Mouse (Mus musculus): Measurements from ENCODE around the gene Capns1. TPM values are rescaled to one million over a fixed set of nuclear protein-coding genes. Genes with fewer than 3 reads are reported as not detected.

Gene Capns1
- polyA plus RNA-seq, 1 experiment = 465 TPM

DNA sequence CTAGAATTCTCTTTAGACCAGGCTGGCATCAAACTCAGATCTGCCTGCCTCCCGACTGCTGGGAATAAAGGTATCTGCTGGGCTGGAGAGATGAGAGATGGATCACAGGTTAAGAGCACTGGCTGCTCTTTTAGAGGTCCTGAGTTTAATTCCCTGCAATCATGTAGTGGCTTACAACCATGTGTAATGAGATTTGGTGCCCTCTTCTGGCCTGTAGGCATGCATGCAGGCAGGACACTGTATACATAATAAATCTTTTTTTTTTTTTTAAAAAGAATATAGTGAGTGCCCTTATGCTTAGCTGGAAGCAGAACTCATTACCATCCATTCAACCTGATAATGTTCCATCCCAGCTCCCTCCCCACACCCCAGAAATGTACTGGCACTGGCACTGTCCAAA, 44.6 kb downstream of the Capns1 start:
- Histone ChIP-seq H3K27ac (ENCODE audit: insufficient read depth, low read length) (no peak overlapping the region), H3K4me3 (ENCODE audit: insufficient read depth, low read length) (no peak overlapping the region), H3K4me1 (ENCODE audit: control insufficient read depth, insufficient read depth, low read length) (no peaks in the 10 kb centered on the region)
- TF ChIP-seq CTCF (IDR thresholded peaks at IDR 0.05; ENCODE audit: borderline replicate concordance, insufficient read depth, low read length) (no peak), POLR2A (IDR thresholded peaks at IDR 0.05; ENCODE audit: low read depth, low read length) (no peak)

DNA sequence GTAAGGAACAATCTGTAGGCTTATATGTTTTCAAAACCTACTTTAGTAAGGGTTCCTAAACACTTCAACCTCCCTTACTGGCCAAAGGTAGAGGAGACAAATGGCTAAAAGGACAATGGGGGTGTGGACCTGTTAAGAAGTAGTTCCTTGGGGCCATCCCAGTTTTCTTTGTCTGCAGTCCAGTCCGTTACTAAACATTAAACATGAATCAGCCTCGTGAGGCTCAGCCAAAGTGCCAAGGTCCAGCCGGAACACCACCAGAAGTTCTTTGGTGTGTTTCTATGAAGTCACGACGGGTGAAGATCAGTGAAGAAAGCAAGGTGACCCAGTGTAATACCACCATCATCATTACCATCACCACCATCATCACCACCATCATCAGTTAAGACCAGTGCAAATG, 51.6 kb downstream of the Capns1 start:
- Histone ChIP-seq H3K27ac (ENCODE audit: insufficient read depth, low read length) (no peak overlapping the region), H3K4me3 (ENCODE audit: insufficient read depth, low read length) (no peak overlapping the region), H3K4me1 (ENCODE audit: control insufficient read depth, insufficient read depth, low read length) (no peaks in the 10 kb centered on the region)
- TF ChIP-seq POLR2A (IDR thresholded peaks at IDR 0.05; ENCODE audit: low read depth, low read length) (no peak), CTCF (IDR thresholded peaks at IDR 0.05; ENCODE audit: borderline replicate concordance, insufficient read depth, low read length) (no peak)

DNA sequence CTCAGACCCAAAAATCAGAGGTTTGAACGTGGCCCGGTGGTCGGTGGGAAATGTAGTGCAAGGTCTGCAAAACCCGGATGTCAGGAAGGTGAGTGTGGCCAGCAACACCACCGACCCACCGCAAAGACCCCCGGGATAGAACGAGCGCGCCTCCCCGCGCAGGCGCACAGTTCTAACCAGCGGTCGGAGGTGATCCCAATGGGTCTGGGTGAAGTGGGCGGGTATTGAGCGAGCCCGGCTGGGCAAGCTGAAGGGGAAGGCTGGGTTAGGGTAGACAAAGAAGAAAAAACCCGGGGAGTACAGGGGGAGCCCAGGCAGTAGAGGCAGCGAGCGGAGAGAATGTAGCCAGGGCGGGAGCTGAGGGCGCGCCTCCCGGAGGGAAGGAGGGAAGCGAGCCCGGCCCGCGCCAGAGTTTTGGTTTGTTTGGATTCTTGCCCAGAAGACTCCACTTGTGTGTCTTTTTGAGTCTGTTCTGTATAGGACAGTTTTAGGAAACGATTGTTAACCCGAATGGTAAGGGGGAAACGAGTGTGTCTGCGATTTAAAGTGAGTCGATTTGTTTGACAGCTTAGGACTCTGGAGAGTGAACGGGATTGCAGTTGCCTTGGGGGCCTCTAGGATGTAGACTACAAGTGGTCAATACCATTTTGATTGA, 54.9 kb downstream of the Capns1 start:
- TF ChIP-seq POLR2A (IDR thresholded peaks at IDR 0.05; ENCODE audit: low read depth, low read length) (no peak), CTCF (IDR thresholded peaks at IDR 0.05; ENCODE audit: borderline replicate concordance, insufficient read depth, low read length) (no peak)
- Histone ChIP-seq H3K4me3 (ENCODE audit: insufficient read depth, low read length) (peak overlapping the region; percentile 8), H3K27ac (ENCODE audit: insufficient read depth, low read length) (no peak overlapping the region), H3K4me1 (ENCODE audit: control insufficient read depth, insufficient read depth, low read length) (no peaks in the 10 kb centered on the region)

DNA sequence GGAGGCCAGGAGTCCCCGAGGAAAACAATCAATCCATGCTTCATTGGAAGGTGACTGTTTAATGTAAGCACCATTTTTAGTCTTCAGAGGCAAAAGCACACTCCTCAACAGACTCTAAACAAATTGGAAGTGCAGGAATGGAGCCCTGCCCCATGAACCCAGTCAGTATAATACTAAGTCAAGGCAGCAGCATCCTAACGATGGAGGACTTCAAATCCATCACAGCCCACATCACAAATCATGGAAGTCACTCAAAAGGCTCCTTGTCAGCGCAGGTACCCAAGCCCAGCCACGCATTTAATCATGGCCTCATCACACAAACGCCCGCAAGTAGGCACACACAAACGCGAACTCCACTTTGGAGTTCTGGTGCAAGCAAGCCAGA, 55.4 kb downstream of the Capns1 start:
- H3K27ac ChIP-seq (ENCODE audit: insufficient read depth, low read length) = no peak overlapping the region
- TF ChIP-seq POLR2A (IDR thresholded peaks at IDR 0.05; ENCODE audit: low read depth, low read length) (no peak), CTCF (IDR thresholded peaks at IDR 0.05; ENCODE audit: borderline replicate concordance, insufficient read depth, low read length) (no peak)
- H3K4me3 ChIP-seq (ENCODE audit: insufficient read depth, low read length) = peak overlapping the region; percentile 8; the same call in 1 of the 2 replicates
- no peaks in the 10 kb centered on the region for H3K4me1 ChIP-seq (ENCODE audit: control insufficient read depth, insufficient read depth, low read length)

Other genes with a start within 250 kb of the Capns1 start
- 8.0 and 11.9 TPM in 2 replicates for gene Zfp74, start 244.7 kb downstream of the Capns1 start, polyA plus RNA-seq (2011; ENCODE audit: insufficient read length, low read depth, missing spikeins)
- gene Zfp568, start 214.9 kb downstream of the Capns1 start, polyA plus RNA-seq (2011; ENCODE audit: insufficient read length, low read depth, missing spikeins) = 17.4 and 21.7 TPM in 2 replicates
- 3.1 and 3.6 TPM in 2 replicates for gene Zfp14, start 147.4 kb downstream of the Capns1 start, polyA plus RNA-seq (2011; ENCODE audit: insufficient read length, low read depth, missing spikeins)
- gene Zfp82, start 125.9 kb downstream of the Capns1 start, polyA plus RNA-seq (2011; ENCODE audit: insufficient read length, low read depth, missing spikeins) = 1.8 and 2.8 TPM in 2 replicates
- 2.3 and 2.7 TPM in 2 replicates for gene Gm26920, start 108.4 kb downstream of the Capns1 start, polyA plus RNA-seq (2011; ENCODE audit: insufficient read length, low read depth, missing spikeins)
- 2.7 and 4.8 TPM in 2 replicates for gene Zfp566, start 108.3 kb downstream of the Capns1 start, polyA plus RNA-seq (2011; ENCODE audit: insufficient read length, low read depth, missing spikeins)
- 95.0 and 119 TPM in 2 replicates for gene Zfp260, start 104.0 kb downstream of the Capns1 start, polyA plus RNA-seq (2011; ENCODE audit: insufficient read length, low read depth, missing spikeins)
- 8.4 and 9.4 TPM in 2 replicates for gene Zfp382, start 76.9 kb downstream of the Capns1 start, polyA plus RNA-seq (2011; ENCODE audit: insufficient read length, low read depth, missing spikeins)
- gene Zfp146, start 29.1 kb downstream of the Capns1 start, polyA plus RNA-seq (2011; ENCODE audit: insufficient read length, low read depth, missing spikeins) = 62.6 and 68.9 TPM in 2 replicates
- gene Cox7a1, start 14.7 kb downstream of the Capns1 start, polyA plus RNA-seq (2011; ENCODE audit: insufficient read length, low read depth, missing spikeins) = not detected in 2 replicates
- gene Polr2i, start 33.1 kb upstream of the Capns1 start, polyA plus RNA-seq (2011; ENCODE audit: insufficient read length, low read depth, missing spikeins) = 52.0 and 53.4 TPM in 2 replicates
- gene Tbcb, start 33.5 kb upstream of the Capns1 start, polyA plus RNA-seq (2011; ENCODE audit: insufficient read length, low read depth, missing spikeins) = 83.5 and 90.8 TPM in 2 replicates
- gene Ovol3, start 36.9 kb upstream of the Capns1 start, polyA plus RNA-seq (2011; ENCODE audit: insufficient read length, low read depth, missing spikeins) = not detected in 2 replicates
- gene Thap8, start 81.3 kb upstream of the Capns1 start, polyA plus RNA-seq (2011; ENCODE audit: insufficient read length, low read depth, missing spikeins) = not detected in 2 replicates
- 7.7 and 8.2 TPM in 2 replicates for gene Wdr62, start 81.6 kb upstream of the Capns1 start, polyA plus RNA-seq (2011; ENCODE audit: insufficient read length, low read depth, missing spikeins)
- 124 and 149 TPM in 2 replicates for gene Clip3, start 92.9 kb upstream of the Capns1 start, polyA plus RNA-seq (2011; ENCODE audit: insufficient read length, low read depth, missing spikeins)
- 20.7 and 21.3 TPM in 2 replicates for gene Alkbh6, start 109.9 kb upstream of the Capns1 start, polyA plus RNA-seq (2011; ENCODE audit: insufficient read length, low read depth, missing spikeins)
- 1.5 and 2.6 TPM in 2 replicates for gene Syne4, start 116.0 kb upstream of the Capns1 start, polyA plus RNA-seq (2011; ENCODE audit: insufficient read length, low read depth, missing spikeins)
- gene E130208F15Rik, start 122.9 kb upstream of the Capns1 start, polyA plus RNA-seq (2011; ENCODE audit: insufficient read length, low read depth, missing spikeins) = 0.67 and 0.90 TPM in 2 replicates
- gene Sdhaf1, start 125.1 kb upstream of the Capns1 start, polyA plus RNA-seq (2011; ENCODE audit: insufficient read length, low read depth, missing spikeins) = 6.1 and 6.8 TPM in 2 replicates
- 7.5 and 7.6 TPM in 2 replicates for gene Lrfn3, start 164.0 kb upstream of the Capns1 start, polyA plus RNA-seq (2011; ENCODE audit: insufficient read length, low read depth, missing spikeins)
- gene Tyrobp, start 214.9 kb upstream of the Capns1 start, polyA plus RNA-seq (2011; ENCODE audit: insufficient read length, low read depth, missing spikeins) = 7.6 TPM in 1 of 2 replicates, not detected in the other
- gene Hcst, start 221.0 kb upstream of the Capns1 start, polyA plus RNA-seq (2011; ENCODE audit: insufficient read length, low read depth, missing spikeins) = not detected in 2 replicates
- 0.42 and 1.1 TPM in 2 replicates for gene Nfkbid, start 222.9 kb upstream of the Capns1 start, polyA plus RNA-seq (2011; ENCODE audit: insufficient read length, low read depth, missing spikeins)
- 30.8 and 34.2 TPM in 2 replicates for gene Aplp1, start 246.7 kb upstream of the Capns1 start, polyA plus RNA-seq (2011; ENCODE audit: insufficient read length, low read depth, missing spikeins)

Data from embryonic fibroblast, embryonic 13.5 days (primary cell).